ENCODE assay signal across 8 mouse cellular contexts in genomic region chr1:170064083-170064494, GRCm38 (mm10). TPM values are rescaled to one million over a fixed set of nuclear protein-coding genes. Genes with fewer than 3 reads are reported as not detected.
DNase-seq lines count a peak whose midpoint lies in the region; ATAC-seq lines count a peak whose summit lies in the region.

No protein-coding gene starts in this region.

- peaks cover 14% of the 10 kb centered on the region; the same call in 1 of the 2 replicates for H3K4me1 ChIP-seq in embryonic facial prominence, embryonic 14.5 days (ENCODE audit: control insufficient read depth, insufficient read depth, low read length)
- H3K4me1 ChIP-seq in intestine, embryonic 16.5 days (ENCODE audit: control insufficient read depth, insufficient read depth, low read length), result peaks cover 14% of the 10 kb centered on the region
- H3K4me1 ChIP-seq in midbrain, embryonic 15.5 days, result no peaks in the 10 kb centered on the region

- H3K4me2 ChIP-seq in embryonic facial prominence, embryonic 14.5 days (ENCODE audit: low read depth, low read length), result peak overlapping the region; percentile 6; the same call in 1 of the 2 replicates
- no peak overlapping the region for H3K4me2 ChIP-seq in intestine, embryonic 16.5 days (ENCODE audit: low read depth, low read length)
- no peak overlapping the region for H3K4me2 ChIP-seq in midbrain, embryonic 15.5 days

- H3K9me3 ChIP-seq in embryonic facial prominence, embryonic 14.5 days (ENCODE audit: control insufficient read depth, low read length), result peaks cover 3% of the 10 kb centered on the region; the same call in 1 of the 2 replicates
- no peaks in the 10 kb centered on the region for H3K9me3 ChIP-seq in intestine, embryonic 16.5 days (ENCODE audit: control insufficient read depth, low read length)
- no peaks in the 10 kb centered on the region for H3K9me3 ChIP-seq in midbrain, embryonic 15.5 days

- H3K36me3 ChIP-seq in embryonic facial prominence, embryonic 14.5 days (ENCODE audit: control insufficient read depth, insufficient read depth, low read length), result peaks cover 14% of the 10 kb centered on the region; the same call in 1 of the 2 replicates
- no peaks in the 10 kb centered on the region for H3K36me3 ChIP-seq in intestine, embryonic 16.5 days (ENCODE audit: control insufficient read depth, insufficient read depth, low read length)
- H3K36me3 ChIP-seq in midbrain, embryonic 15.5 days (replicated peaks), result no peaks in the 10 kb centered on the region

- H3K27me3 ChIP-seq in embryonic facial prominence, embryonic 14.5 days (replicated peaks; ENCODE audit: control insufficient read depth, insufficient read depth, low read length), result no peaks in the 10 kb centered on the region
- H3K27me3 ChIP-seq in intestine, embryonic 16.5 days (replicated peaks; ENCODE audit: control insufficient read depth, insufficient read depth, low read length), result no peaks in the 10 kb centered on the region
- no peaks in the 10 kb centered on the region for H3K27me3 ChIP-seq in midbrain, embryonic 15.5 days (replicated peaks)

- peak; percentile 13 for DNase-seq in brain, adult 2 months (ENCODE audit: low read depth, low spot score)
- peak; percentile 89 for DNase-seq in embryonic facial prominence, embryonic 14.5 days (ENCODE audit: low spot score)
- DNase-seq in lung, postnatal 10 days, result peak; percentile 69
- DNase-seq in T-cell, adult 2 months (ENCODE audit: low spot score), result no peak
- DNase-seq in spleen, adult 18-20 months, result no peak
- DNase-seq in cerebellum, adult 9-11 months, result no peak

- H3K9ac ChIP-seq in embryonic facial prominence, embryonic 14.5 days (ENCODE audit: low read depth, low read length), result no peak overlapping the region
- H3K9ac ChIP-seq in intestine, embryonic 16.5 days (ENCODE audit: low read depth, low read length), result no peak overlapping the region
- H3K9ac ChIP-seq in midbrain, embryonic 15.5 days, result no peak overlapping the region

- ATAC-seq in embryonic facial prominence, embryonic 14.5 days (ENCODE audit: low read depth), result peak; percentile 87
- peak; percentile 83 for ATAC-seq in intestine, embryonic 16.5 days
- no peak for ATAC-seq in midbrain, embryonic 15.5 days (replicated peaks)

- H3K4me3 ChIP-seq in embryonic facial prominence, embryonic 14.5 days (ENCODE audit: low read depth, low read length), result no peak overlapping the region
- H3K4me3 ChIP-seq in intestine, embryonic 16.5 days (ENCODE audit: low read length), result no peak overlapping the region
- no peak overlapping the region for H3K4me3 ChIP-seq in midbrain, embryonic 15.5 days

- peak overlapping the region; percentile 57 for H3K27ac ChIP-seq in embryonic facial prominence, embryonic 14.5 days (replicated peaks; ENCODE audit: low read depth, low read length)
- H3K27ac ChIP-seq in intestine, embryonic 16.5 days (ENCODE audit: low read length), result no peak overlapping the region
- no peak overlapping the region for H3K27ac ChIP-seq in midbrain, embryonic 15.5 days

- 40% methylated on average over 9 of the region's 9 CpGs for WGBS in embryonic facial prominence, embryonic 14.5 days
- WGBS in intestine, embryonic 16.5 days, result 38% methylated on average over 9 of the region's 9 CpGs
- WGBS in midbrain, embryonic 15.5 days, result 73% methylated on average over 9 of the region's 9 CpGs

RNA-seq across cellular contexts. Expression of gene Ddr2, which starts 46.5 kb away (rescaled TPM):
- 85.2 and 94.0 TPM in 2 replicates for polyA plus RNA-seq in embryonic facial prominence, embryonic 14.5 days (2014; fragmentation: Nextera tagmentation; extraction: Ambion mirVana)
- polyA plus RNA-seq in intestine, embryonic 16.5 days (2015; fragmentation: Nextera tagmentation; extraction: Ambion mirVana), result 31.9 and 34.8 TPM in 2 replicates
- 9.4 TPM in 2 replicates for polyA plus RNA-seq in midbrain, embryonic 15.5 days (2015; fragmentation: Nextera tagmentation; extraction: Ambion mirVana)

Comparison
In these comparisons a context has a peak if more than half of its experiments do, and no peak if none do; other contexts are left out.
1. DNase-seq: peak in brain, adult 2 months (single experiment), embryonic facial prominence, embryonic 14.5 days (single experiment) and lung, postnatal 10 days (single experiment); none in T-cell, adult 2 months (single experiment), spleen, adult 18-20 months (0 of 2) and cerebellum, adult 9-11 months (single experiment).